Mouse (Mus musculus) embryonic stem cell, embryonic (primary cell): ENCODE results near the gene Thnsl2.

Source experiments
- CTCF ChIA-PET, 4 experiments: fragments of 300-600 bp in 2 of 4; fragments of 350-600 bp in 2 of 4; sonication (Branson Sonifier 250); formaldehyde crosslinking; loops; one replicate each; lab custom pipeline; 2022; ENCODE audit warnings: inconsistent platforms in 2 of 4; lab: Charles Lee
- POLR2A ChIA-PET, 4 experiments: fragments of 300-600 bp in 2 of 4; fragments of 350-600 bp in 2 of 4; sonication (Branson Sonifier 250); formaldehyde crosslinking; loops; one replicate each; lab custom pipeline; 2022; ENCODE audit warnings: antibody characterized with exemption in 4 of 4, inconsistent platforms in 1 of 4; lab: Charles Lee

Gene Thnsl2

GRCm38 (mm10) chr6:71148336-71148735, 4.1 kb upstream of the Thnsl2 start:
- ChIA-PET CTCF (interaction anchor here in 2 of 4 experiments (0.6 to 2.2 kb wide), 4 partner anchors 16 to 250 kb away, joined by 3 to 17 read pairs (median 4); no protein-coding TSS in a partner anchor), POLR2A (interaction anchor here in 2 of 4 experiments (0.6 to 1.7 kb wide), 2 partner anchors 192 to 332 kb away, joined by 4 to 7 read pairs; partner anchors contain the start of gene Foxi3 (in 1 of the 2))

GRCm38 (mm10) chr6:71145288-71145989, 1.2 kb upstream of the Thnsl2 start:
- POLR2A ChIA-PET, result interaction anchor here in 3 of 4 experiments (0.6 to 1.8 kb wide), 6 partner anchors 10 to 678 kb away, joined by 3 to 5 read pairs (median 3); partner anchors contain the start of gene Kdm3a (in 1 of the 3)
- CTCF ChIA-PET, result interaction anchor here in 1 of 4 experiments (1.0 kb wide), 1 partner anchor 659 kb away, joined by 3 read pairs; no protein-coding TSS in a partner anchor

- CTCF ChIA-PET, result interaction anchor here (0.5 to 2.1 kb wide), 36 partner anchors 9 to 530 kb away, joined by 3 to 14 read pairs (median 4); no protein-coding TSS in a partner anchor
- POLR2A ChIA-PET, result interaction anchor here (0.6 to 2.3 kb wide), 24 partner anchors 9 to 1363 kb away, joined by 3 to 13 read pairs (median 4); partner anchors contain the start of genes Kdm3a (in 1 of the 4), Krcc1 (in 1 of the 4), Polr1a (in 1 of the 4) and Ptcd3 (in 1 of the 4)
Measured at GRCm38 (mm10) chr6:71143154-71143893, 915 bp downstream of the Thnsl2 start.

GRCm38 (mm10) chr6:71135031-71135430, 9.2 kb downstream of the Thnsl2 start:
- ChIA-PET POLR2A (no interaction called here), CTCF (interaction anchor here in 1 of 4 experiments (1.8 kb wide), 1 partner anchor 15 kb away, joined by 5 read pairs; no protein-coding TSS in a partner anchor)

GRCm38 (mm10) chr6:71133559-71133958, 10.7 kb downstream of the Thnsl2 start:
- ChIA-PET POLR2A (interaction anchor here in 2 of 4 experiments (0.5 to 1.5 kb wide), 3 partner anchors 10 to 318 kb away, joined by 4 to 6 read pairs (median 5); partner anchors contain the start of gene Thnsl2 (in 2 of the 2)), CTCF (interaction anchor here in 3 of 4 experiments (0.6 to 1.4 kb wide), 4 partner anchors 10 to 329 kb away, joined by 4 to 5 read pairs (median 4); partner anchors contain the start of gene Thnsl2 (in 2 of the 3))

- ChIA-PET POLR2A (interaction anchor here in 1 of 4 experiments (0.7 kb wide), 1 partner anchor 14 kb away, joined by 3 read pairs; the partner anchor contains the start of gene Thnsl2), CTCF (interaction anchor here in 1 of 4 experiments (1.2 kb wide), 1 partner anchor 209 kb away, joined by 4 read pairs; no protein-coding TSS in a partner anchor)
Measured at GRCm38 (mm10) chr6:71131038-71131437, 13.2 kb downstream of the Thnsl2 start.

GRCm38 (mm10) chr6:71130269-71130668, 14.0 kb downstream of the Thnsl2 start:
- ChIA-PET CTCF (interaction anchor here in 2 of 4 experiments (1.2 kb wide), 2 partner anchors 14 to 209 kb away, joined by 4 to 6 read pairs; partner anchors contain the start of gene Thnsl2 (in 1 of the 2)), POLR2A (no interaction called here)

- POLR2A ChIA-PET, result no interaction called here
- CTCF ChIA-PET, result interaction anchor here in 1 of 4 experiments (0.7 to 1.2 kb wide), 3 partner anchors 15 to 116 kb away, joined by 3 to 6 read pairs (median 3); partner anchors contain the start of gene Thnsl2
Measured at GRCm38 (mm10) chr6:71129071-71129470, 15.2 kb downstream of the Thnsl2 start.

GRCm38 (mm10) chr6:71126290-71126689, 17.9 kb downstream of the Thnsl2 start:
- ChIA-PET POLR2A (no interaction called here), CTCF (interaction anchor here in 1 of 4 experiments (1.8 kb wide), 1 partner anchor 314 kb away, joined by 8 read pairs; no protein-coding TSS in a partner anchor)

GRCm38 (mm10) chr6:71125043-71125893, 19.0 kb downstream of the Thnsl2 start:
- ChIA-PET POLR2A (interaction anchor here in 3 of 4 experiments (0.6 to 0.7 kb wide), 3 partner anchors 70 to 334 kb away, joined by 3 to 4 read pairs (median 3); no protein-coding TSS in a partner anchor), CTCF (interaction anchor here in 3 of 4 experiments (0.6 to 2.0 kb wide), 17 partner anchors 15 to 1111 kb away, joined by 3 to 9 read pairs (median 3); partner anchors contain the start of gene Thnsl2 (in 1 of the 3))

GRCm38 (mm10) chr6:71119577-71120254, 24.5 kb downstream of the Thnsl2 start:
- CTCF ChIA-PET, result interaction anchor here in 3 of 4 experiments (0.6 to 1.2 kb wide), 8 partner anchors 9 to 587 kb away, joined by 3 to 7 read pairs (median 3); no protein-coding TSS in a partner anchor
- POLR2A ChIA-PET, result interaction anchor here (0.5 to 2.9 kb wide), 10 partner anchors 8 to 1197 kb away, joined by 3 to 7 read pairs (median 3); partner anchors contain the start of gene Thnsl2 (in 1 of the 4)

GRCm38 (mm10) chr6:71111419-71112113, 32.7 kb downstream of the Thnsl2 start:
- CTCF ChIA-PET, result interaction anchor here in 2 of 4 experiments (0.7 to 1.5 kb wide), 3 partner anchors 9 to 148 kb away, joined by 3 to 10 read pairs (median 3); no protein-coding TSS in a partner anchor
- POLR2A ChIA-PET, result interaction anchor here in 3 of 4 experiments (0.5 to 2.1 kb wide), 6 partner anchors 8 to 267 kb away, joined by 3 to 7 read pairs (median 4); partner anchors contain the start of gene Eif2ak3 (in 1 of the 3)

GRCm38 (mm10) chr6:71106170-71106945, 37.9 kb downstream of the Thnsl2 start:
- POLR2A ChIA-PET, result no interaction called here
- CTCF ChIA-PET, result no interaction called here

- ChIA-PET CTCF (interaction anchor here in 1 of 4 experiments (0.6 kb wide), 1 partner anchor 175 kb away, joined by 5 read pairs; no protein-coding TSS in a partner anchor), POLR2A (interaction anchor here in 3 of 4 experiments (0.5 to 1.3 kb wide), 4 partner anchors 13 to 245 kb away, joined by 3 to 5 read pairs (median 3); no protein-coding TSS in a partner anchor)
Measured at GRCm38 (mm10) chr6:71096126-71096525, 48.1 kb downstream of the Thnsl2 start.

- CTCF ChIA-PET, result interaction anchor here in 2 of 4 experiments (0.5 to 1.0 kb wide), 2 partner anchors 49 to 64 kb away, joined by 3 to 4 read pairs; no protein-coding TSS in a partner anchor
- POLR2A ChIA-PET, result interaction anchor here in 1 of 4 experiments (0.5 kb wide), 2 partner anchors 25 to 31 kb away, joined by 3 to 4 read pairs; no protein-coding TSS in a partner anchor
Measured at GRCm38 (mm10) chr6:71094693-71095092, 49.5 kb downstream of the Thnsl2 start.
